Mouse (Mus musculus): ENCODE measurements at regions not wholly inside any gene's neighbourhood (a gene's known extent, or its start where the extent isn't known, plus 50 kb on each side); places are given as distances from the start of the nearest gene placed in this dataset.

DNA sequence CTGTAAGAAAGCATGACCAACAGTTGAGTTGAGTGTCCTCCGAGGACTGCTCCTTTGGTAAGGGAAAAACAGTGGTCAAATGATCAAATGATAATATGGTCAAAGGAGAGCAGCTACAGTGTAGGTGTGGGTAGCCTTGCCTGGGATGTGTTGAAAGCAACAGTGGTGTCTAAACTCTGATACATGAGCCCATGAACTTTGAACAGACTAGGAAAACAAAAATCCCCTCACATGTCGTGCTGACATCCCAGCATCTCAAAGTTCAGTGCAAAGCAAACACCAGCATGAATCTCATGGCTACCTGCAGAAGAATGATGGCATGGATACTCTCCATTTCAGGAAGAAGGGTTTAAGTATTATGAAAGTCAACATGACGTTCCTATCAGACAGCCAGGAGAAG lies 171.3 kb upstream of the Lpp start:
- Histone ChIP-seq H3K27ac (no peak overlapping the region), H3K9me3 (no peaks in the 10 kb centered on the region), H3K4me1 (peaks cover 13% of the 10 kb centered on the region), H3K36me3 (replicated peaks) (no peaks in the 10 kb centered on the region), H3K27me3 (ENCODE audit: poor library complexity, severe bottlenecking) (no peaks in the 10 kb centered on the region), H3K4me3 (no peak overlapping the region)
- no peak for DNase-seq (ENCODE audit: extremely low spot score, low spot score)
- whole genome bisulfite sequencing = 87% methylated on average over 3 of the region's 3 CpGs

DNA sequence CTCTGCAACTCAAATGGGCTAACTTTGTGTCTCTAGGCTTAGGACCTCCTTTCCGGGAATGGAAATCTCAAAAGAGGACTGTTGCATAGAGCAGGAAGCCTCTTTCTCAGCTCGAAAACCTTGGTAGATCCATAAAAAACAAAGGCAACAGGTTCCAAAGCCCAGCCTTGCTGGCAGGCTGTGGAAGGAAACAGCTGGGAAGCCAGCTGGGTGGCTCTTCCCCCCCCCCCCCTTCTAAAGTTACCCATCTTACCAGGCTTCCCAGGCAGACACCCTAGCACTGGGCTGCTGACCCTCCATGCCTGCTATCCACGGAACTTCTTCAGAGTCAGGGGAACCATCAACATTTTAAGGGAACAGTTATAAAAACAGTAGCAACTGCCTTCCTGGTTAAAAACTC lies 172.7 kb upstream of the Lpp start:
- Histone ChIP-seq H3K36me3 (replicated peaks) (no peaks in the 10 kb centered on the region), H3K4me1 (peaks cover 13% of the 10 kb centered on the region), H3K27ac (no peak overlapping the region), H3K4me3 (no peak overlapping the region), H3K9me3 (no peaks in the 10 kb centered on the region), H3K27me3 (ENCODE audit: poor library complexity, severe bottlenecking) (0 out of 2 replicates have a peak, but pooled peaks cover 2% of the 10 kb centered on the region)
- DNase-seq (ENCODE audit: extremely low spot score, low spot score) = no peak
- WGBS = 92% methylated on average over 3 of the region's 3 CpGs

DNA sequence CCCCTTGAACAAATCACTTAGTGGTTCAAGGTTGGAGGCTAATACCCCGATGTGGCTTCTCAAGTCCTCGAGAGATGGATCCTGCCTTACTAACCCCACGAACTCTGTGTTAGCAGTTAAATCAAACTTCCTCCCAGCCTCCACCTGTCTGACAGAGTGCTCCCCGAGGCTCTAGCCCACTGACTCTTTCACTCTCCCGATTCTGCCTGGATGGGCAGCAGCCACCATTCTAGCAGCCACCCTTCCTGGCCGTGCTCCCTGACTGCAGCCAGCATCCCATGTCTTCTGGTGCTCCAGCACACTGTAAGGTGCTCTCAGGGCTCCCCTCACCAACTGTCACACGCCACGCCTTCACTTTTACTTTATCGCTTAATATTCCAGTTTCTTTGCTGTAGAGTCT lies 173.6 kb upstream of the Lpp start:
- Histone ChIP-seq H3K4me1 (peaks cover 13% of the 10 kb centered on the region), H3K27ac (no peak overlapping the region), H3K27me3 (ENCODE audit: poor library complexity, severe bottlenecking) (0 out of 2 replicates have a peak, but pooled peaks cover 5% of the 10 kb centered on the region), H3K9me3 (no peaks in the 10 kb centered on the region), H3K36me3 (replicated peaks) (no peaks in the 10 kb centered on the region), H3K4me3 (no peak overlapping the region)
- no peak for DNase-seq (ENCODE audit: extremely low spot score, low spot score)
- 86% methylated on average over 9 of the region's 9 CpGs for WGBS

DNA sequence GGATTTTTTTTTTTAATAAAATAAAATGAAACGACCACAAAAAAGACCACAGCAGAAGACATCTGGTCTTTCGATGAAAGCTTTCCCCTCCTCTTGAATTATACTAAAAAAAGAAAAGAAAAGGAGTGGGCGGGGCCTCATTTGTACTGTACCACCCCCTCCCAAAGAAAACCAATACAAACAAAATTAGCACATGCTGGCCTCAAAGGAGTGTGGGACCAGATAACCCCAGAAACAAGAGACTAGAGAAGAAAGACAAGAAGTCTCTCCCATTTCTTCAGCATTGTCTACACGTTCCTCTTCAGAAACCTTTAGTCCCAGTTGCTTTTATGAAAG lies 174.5 kb upstream of the Lpp start:
- no peak for DNase-seq (ENCODE audit: extremely low spot score, low spot score)
- H3K27me3 ChIP-seq (ENCODE audit: poor library complexity, severe bottlenecking) = 0 out of 2 replicates have a peak, but pooled peaks cover 5% of the 10 kb centered on the region
- peak overlapping the region; percentile 72; the same call in 1 of the 2 replicates for H3K27ac ChIP-seq
- WGBS = 72% methylated on average over 4 of the region's 4 CpGs
- H3K4me1 ChIP-seq = peaks cover 13% of the 10 kb centered on the region
- H3K9me3 ChIP-seq = no peaks in the 10 kb centered on the region
- H3K36me3 ChIP-seq (replicated peaks) = no peaks in the 10 kb centered on the region
- no peak overlapping the region for H3K4me3 ChIP-seq

DNA sequence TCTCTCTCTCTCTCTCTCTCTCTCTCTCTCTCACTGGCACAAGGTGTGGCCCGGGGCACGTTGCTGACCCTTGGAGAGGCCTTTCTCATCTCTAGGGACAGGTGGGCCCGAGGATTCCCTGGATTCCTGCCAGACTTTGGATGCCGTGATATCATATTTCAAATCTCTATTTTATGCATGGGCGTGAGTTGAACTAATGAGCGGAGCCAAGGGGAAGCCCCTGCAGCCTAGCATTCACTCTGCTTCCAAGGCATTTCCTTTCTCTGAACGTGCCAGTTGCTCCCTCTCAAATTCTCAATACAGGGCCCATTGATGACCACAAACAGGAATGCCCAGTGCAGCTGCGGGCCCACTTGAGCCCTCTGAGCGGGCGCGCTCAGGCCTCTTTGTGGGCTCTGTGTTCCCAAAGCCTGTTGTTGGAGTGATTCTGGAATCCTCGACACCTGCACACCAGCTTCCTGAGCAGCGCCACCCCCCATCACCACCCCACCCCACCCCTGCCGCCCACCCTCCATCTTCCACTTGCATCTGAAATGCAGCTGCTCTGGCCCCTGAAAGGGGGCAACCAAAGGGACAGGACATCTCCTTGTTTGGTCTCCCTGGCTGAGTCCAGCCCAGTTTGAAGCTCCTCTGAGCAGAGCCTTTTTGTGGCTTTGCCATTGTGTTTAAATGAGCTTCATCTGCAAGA lies 175.0 kb upstream of the Lpp start:
- Histone ChIP-seq H3K9me3 (no peaks in the 10 kb centered on the region), H3K27ac (peak overlapping the region; percentile 72), H3K36me3 (replicated peaks) (no peaks in the 10 kb centered on the region), H3K4me1 (peaks cover 13% of the 10 kb centered on the region), H3K4me3 (no peak overlapping the region), H3K27me3 (ENCODE audit: poor library complexity, severe bottlenecking) (0 out of 2 replicates have a peak, but pooled peaks cover 5% of the 10 kb centered on the region)
- 49% methylated on average over 14 of the region's 14 CpGs for WGBS
- DNase-seq (ENCODE audit: extremely low spot score, low spot score) = peak; percentile 34

DNA sequence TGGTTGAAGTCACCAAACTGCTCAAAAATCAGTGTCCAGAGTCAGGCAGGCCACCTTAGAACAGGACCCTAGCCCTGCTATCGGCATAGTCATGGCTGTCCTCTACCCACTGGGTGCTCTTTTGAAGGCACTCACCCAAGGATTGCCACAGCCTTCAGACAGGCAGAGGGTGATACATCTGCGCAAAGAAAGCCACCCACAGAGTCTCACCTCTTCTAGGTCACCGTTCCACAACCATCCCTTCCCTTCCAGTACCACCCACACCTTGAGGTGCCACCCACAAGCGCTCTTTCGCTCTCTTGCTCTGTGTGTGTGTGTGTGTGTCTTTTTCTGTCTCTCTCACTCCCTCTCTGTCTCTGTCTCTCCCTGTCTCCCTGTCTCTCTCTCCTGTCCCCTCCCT lies 176.5 kb upstream of the Lpp start:
- 0 out of 2 replicates have a peak, but pooled peaks cover 5% of the 10 kb centered on the region for H3K27me3 ChIP-seq (ENCODE audit: poor library complexity, severe bottlenecking)
- no peaks in the 10 kb centered on the region for H3K9me3 ChIP-seq
- DNase-seq (ENCODE audit: extremely low spot score, low spot score) = no peak
- 94% methylated on average over 5 of the region's 5 CpGs for WGBS
- H3K4me3 ChIP-seq = no peak overlapping the region
- H3K36me3 ChIP-seq (replicated peaks) = no peaks in the 10 kb centered on the region
- no peak overlapping the region for H3K27ac ChIP-seq
- H3K4me1 ChIP-seq = peaks cover 15% of the 10 kb centered on the region

DNA sequence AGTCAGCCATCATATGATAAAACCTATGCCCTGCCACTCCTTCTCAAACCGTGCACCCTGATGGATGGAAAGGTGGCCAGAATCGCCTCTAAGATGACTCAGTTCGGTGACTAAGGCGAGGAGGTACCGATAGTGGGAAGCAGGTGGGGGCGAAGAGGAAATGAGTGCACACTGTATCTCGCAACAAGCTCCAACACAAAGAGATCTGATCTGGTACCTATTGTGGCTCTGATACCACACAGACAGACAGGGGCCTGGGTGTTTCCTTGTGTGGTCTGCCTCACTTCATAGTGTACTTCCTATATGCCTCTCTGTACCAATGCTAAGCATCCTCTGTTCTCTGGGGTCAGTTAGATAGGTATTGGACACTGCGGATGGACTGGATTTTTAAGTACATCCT lies 178.0 kb upstream of the Lpp start:
- Histone ChIP-seq H3K9me3 (no peaks in the 10 kb centered on the region), H3K27ac (no peak overlapping the region), H3K27me3 (ENCODE audit: poor library complexity, severe bottlenecking) (0 out of 2 replicates have a peak, but pooled peaks cover 5% of the 10 kb centered on the region), H3K4me1 (peaks cover 19% of the 10 kb centered on the region), H3K4me3 (no peak overlapping the region), H3K36me3 (replicated peaks) (no peaks in the 10 kb centered on the region)
- 92% methylated on average over 8 of the region's 8 CpGs for WGBS
- no peak for DNase-seq (ENCODE audit: extremely low spot score, low spot score)

DNA sequence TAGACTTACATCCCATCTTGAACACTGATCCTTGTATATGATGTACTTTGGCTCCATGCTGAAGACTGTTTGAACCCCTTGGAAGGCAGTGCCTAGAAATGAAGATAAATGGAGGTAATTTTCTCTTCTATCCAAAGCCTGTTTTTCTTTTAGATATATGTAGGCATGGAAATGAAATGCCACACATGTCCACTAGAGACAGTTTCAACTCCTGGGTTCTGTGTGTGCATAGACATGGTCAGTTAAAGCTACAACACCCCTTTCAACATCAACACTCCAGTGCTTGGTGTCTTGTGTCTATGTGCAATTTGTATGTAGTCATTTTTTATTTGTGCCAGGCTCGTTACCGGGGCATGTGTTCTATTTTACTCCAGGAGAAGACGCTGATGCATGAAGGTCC lies 179.7 kb upstream of the Lpp start:
- Histone ChIP-seq H3K4me3 (no peak overlapping the region), H3K4me1 (peaks cover 13% of the 10 kb centered on the region), H3K27ac (no peak overlapping the region), H3K9me3 (no peaks in the 10 kb centered on the region), H3K27me3 (ENCODE audit: poor library complexity, severe bottlenecking) (0 out of 2 replicates have a peak, but pooled peaks cover 5% of the 10 kb centered on the region), H3K36me3 (replicated peaks) (no peaks in the 10 kb centered on the region)
- 89% methylated on average over 3 of the region's 3 CpGs for WGBS
- DNase-seq (ENCODE audit: extremely low spot score, low spot score) = no peak

DNA sequence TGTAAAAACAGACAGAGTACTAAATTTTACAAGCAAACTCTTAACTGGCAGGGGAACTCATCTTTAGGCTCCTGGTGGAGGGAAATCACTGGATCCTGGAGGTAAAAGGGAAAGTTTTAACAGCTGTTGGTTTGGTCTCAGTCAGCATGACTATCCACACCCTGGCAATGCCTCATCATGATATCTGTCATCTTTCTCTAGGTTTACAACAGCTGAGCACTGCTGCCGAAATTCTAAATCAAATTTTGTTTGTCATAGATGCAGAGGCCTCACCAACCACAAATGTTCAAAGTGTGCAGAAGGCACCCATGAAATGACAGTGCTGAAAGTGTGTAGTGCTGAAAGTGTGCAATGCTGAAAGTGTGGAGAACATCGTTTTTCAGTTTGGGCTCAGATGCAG lies 180.6 kb upstream of the Lpp start:
- no peaks in the 10 kb centered on the region for H3K36me3 ChIP-seq (replicated peaks)
- 84% methylated on average over 2 of the region's 2 CpGs for WGBS
- DNase-seq (ENCODE audit: extremely low spot score, low spot score) = no peak
- no peaks in the 10 kb centered on the region for H3K9me3 ChIP-seq
- H3K27ac ChIP-seq = no peak overlapping the region
- H3K4me1 ChIP-seq = peaks cover 6% of the 10 kb centered on the region
- no peak overlapping the region for H3K4me3 ChIP-seq
- H3K27me3 ChIP-seq (ENCODE audit: poor library complexity, severe bottlenecking) = 0 out of 2 replicates have a peak, but pooled peaks cover 5% of the 10 kb centered on the region

DNA sequence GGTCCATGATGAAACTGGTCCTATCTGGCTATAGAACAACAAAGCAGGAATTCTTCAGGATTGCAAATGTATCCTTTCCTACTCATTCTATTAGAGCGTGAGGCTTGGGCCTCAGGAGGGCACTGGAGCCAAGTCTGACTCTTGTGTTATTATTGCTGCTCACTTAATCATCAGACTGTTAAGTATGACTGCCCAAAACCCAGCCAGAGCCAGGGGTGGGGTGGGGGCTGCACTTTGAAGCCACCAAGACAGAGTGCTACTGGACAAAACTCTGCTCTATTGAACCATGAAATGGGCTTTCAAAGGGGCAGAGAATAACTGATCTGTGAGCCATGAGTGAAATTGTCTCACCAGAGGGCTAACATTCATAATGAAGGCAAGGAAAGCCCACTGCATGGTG lies 181.7 kb upstream of the Lpp start:
- Histone ChIP-seq H3K4me1 (peaks cover 7% of the 10 kb centered on the region), H3K9me3 (no peaks in the 10 kb centered on the region), H3K36me3 (replicated peaks) (no peaks in the 10 kb centered on the region), H3K27ac (no peak overlapping the region), H3K4me3 (no peak overlapping the region), H3K27me3 (ENCODE audit: poor library complexity, severe bottlenecking) (0 out of 2 replicates have a peak, but pooled peaks cover 5% of the 10 kb centered on the region)
- DNase-seq (ENCODE audit: extremely low spot score, low spot score) = no peak
- WGBS = 59% methylated on average over 1 of the region's 1 CpGs

DNA sequence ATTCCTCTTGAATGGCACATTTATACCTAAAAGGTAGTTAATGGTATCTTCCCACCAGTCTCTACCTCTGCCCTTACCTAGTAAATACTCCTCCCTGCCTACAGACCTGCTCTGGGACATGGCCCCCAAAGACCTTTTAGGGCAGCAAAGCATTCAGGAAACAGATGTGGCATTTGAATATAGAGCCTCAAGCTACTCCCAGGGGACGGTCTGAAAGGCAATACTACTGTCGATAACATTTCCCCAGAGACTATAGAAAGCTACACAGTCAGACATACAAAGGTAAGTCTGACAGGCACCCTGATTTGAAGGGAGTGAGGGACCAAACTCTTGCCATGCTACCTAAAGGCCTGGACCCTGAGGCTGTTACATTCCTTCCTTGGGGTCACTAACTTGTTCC lies 184.4 kb upstream of the Lpp start:
- Histone ChIP-seq H3K9me3 (no peaks in the 10 kb centered on the region), H3K27me3 (ENCODE audit: poor library complexity, severe bottlenecking) (no peaks in the 10 kb centered on the region), H3K27ac (no peak overlapping the region), H3K4me1 (peaks cover 22% of the 10 kb centered on the region), H3K36me3 (replicated peaks) (no peaks in the 10 kb centered on the region), H3K4me3 (no peak overlapping the region)
- WGBS = 83% methylated on average over 2 of the region's 2 CpGs
- DNase-seq (ENCODE audit: extremely low spot score, low spot score) = no peak

DNA sequence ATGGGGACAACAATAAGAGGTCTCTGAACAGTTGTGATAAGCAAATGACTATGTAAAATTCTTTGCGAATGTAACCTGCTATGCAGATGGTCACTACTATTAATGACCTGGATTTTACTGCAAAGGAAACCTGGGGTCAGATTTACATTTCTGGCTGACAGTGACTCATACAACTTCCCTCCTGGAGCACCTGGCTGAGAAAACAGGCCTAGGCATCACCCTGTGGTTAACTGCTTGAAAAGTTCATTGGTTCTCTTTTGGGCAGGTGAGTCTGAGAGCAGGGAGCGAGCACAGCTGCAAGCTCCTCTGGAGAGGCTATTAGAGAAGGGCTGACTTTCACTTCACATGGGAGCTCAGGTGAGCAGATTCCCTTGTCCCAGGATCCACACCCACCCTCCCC lies 185.2 kb upstream of the Lpp start:
- no peak for DNase-seq (ENCODE audit: extremely low spot score, low spot score)
- no peaks in the 10 kb centered on the region for H3K9me3 ChIP-seq

DNA sequence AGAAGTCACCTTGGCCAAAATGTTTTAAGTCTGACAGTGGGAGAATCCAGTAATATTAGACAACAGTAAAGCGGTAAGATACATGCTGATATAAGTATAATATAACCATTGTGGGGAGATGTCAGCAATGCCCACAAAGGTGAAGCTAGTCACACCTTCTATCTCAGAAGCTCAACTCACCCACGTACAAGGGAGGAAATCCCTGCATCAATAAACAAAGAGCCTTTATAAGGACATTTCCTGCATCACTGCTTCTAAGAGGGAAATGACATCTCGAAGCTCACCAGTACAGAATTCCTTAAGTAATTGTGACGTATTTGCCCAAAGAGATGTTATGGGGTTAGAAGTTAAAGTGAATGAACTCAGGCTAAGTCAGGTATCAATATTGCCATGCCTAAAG lies 186.3 kb upstream of the Lpp start:
- DNase-seq (ENCODE audit: extremely low spot score, low spot score) = no peak
- no peaks in the 10 kb centered on the region for H3K36me3 ChIP-seq (replicated peaks)
- peaks cover 22% of the 10 kb centered on the region for H3K4me1 ChIP-seq
- no peak overlapping the region for H3K27ac ChIP-seq
- H3K4me3 ChIP-seq = no peak overlapping the region
- 41% methylated on average over 4 of the region's 4 CpGs for WGBS
- no peaks in the 10 kb centered on the region for H3K9me3 ChIP-seq
- no peaks in the 10 kb centered on the region for H3K27me3 ChIP-seq (ENCODE audit: poor library complexity, severe bottlenecking)

More for the DNA sequence above, 185.2 kb upstream of the Lpp start:
- no peaks in the 10 kb centered on the region for H3K36me3 ChIP-seq (replicated peaks)
- WGBS = 93% methylated on average over 2 of the region's 2 CpGs
- no peak overlapping the region for H3K27ac ChIP-seq
- H3K4me3 ChIP-seq = no peak overlapping the region
- H3K27me3 ChIP-seq (ENCODE audit: poor library complexity, severe bottlenecking) = no peaks in the 10 kb centered on the region
- peaks cover 22% of the 10 kb centered on the region for H3K4me1 ChIP-seq

DNA sequence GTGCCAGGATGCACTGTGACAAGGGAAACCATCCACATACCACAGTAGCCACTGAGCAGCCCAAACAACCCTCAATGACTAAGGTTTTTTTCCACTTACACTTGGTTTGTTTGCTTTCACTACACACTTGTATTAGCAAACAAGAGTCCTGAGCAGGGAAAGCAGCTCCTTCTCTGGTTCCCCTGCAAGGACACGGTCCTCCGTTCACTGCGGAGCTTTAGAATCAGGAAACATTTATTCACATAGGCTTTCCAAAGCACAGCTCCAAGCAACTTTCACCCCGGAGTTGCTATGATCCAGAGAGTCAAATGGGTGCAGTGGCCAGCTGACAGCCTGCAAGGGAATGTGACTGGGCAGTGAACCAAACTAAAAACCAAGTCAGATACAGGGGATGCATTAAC lies 186.8 kb upstream of the Lpp start:
- 73% methylated on average over 4 of the region's 4 CpGs for WGBS
- no peak overlapping the region for H3K27ac ChIP-seq
- no peak for DNase-seq (ENCODE audit: extremely low spot score, low spot score)

More for the DNA sequence above, 186.8 kb upstream of the Lpp start:
- no peaks in the 10 kb centered on the region for H3K36me3 ChIP-seq (replicated peaks)
- H3K4me3 ChIP-seq = no peak overlapping the region
- no peaks in the 10 kb centered on the region for H3K9me3 ChIP-seq
- peaks cover 17% of the 10 kb centered on the region for H3K4me1 ChIP-seq
- H3K27me3 ChIP-seq (ENCODE audit: poor library complexity, severe bottlenecking) = no peaks in the 10 kb centered on the region

All from forebrain, embryonic 10.5 days (tissue).